Mouse (Mus musculus) lung, postnatal 0 days (tissue): ENCODE data around the gene Gria1. TPM values are rescaled to one million over a fixed set of nuclear protein-coding genes. Genes with fewer than 3 reads are reported as not detected.

Experiments
- ATAC-seq: fragments of 200-750 bp; cut with Nextera tagmentation; 2 replicates; pipeline ENCODE4 v1.8.0; 2017; ENCODE audit warnings: moderate library complexity
- DNase-seq: peaks from one replicate; pipeline ENCODE4 v3.0.0-alpha.2; 2016; ENCODE audit warnings: low spot score
- H3K27ac ChIP-seq: fragments of 300-500 bp; sonication (generic); 2 replicates; pipeline ENCODE4 v1.5.1; 2014; ENCODE audit warnings: antibody characterized with exemption, mild to moderate bottlenecking, low read length, mixed read lengths
- H3K27me3 ChIP-seq: fragments of 300-500 bp; sonication (generic); replicated peaks from 2 replicates; pipeline ENCODE4 v1.6.1; 2014; ENCODE audit warnings: low read length, mixed read lengths; ENCODE audit not compliant: insufficient read depth
- H3K36me3 ChIP-seq: fragments of 300-500 bp; sonication (generic); 2 replicates; pipeline ENCODE4 v1.6.1; 2014; ENCODE audit warnings: low read length, mixed read lengths; ENCODE audit not compliant: insufficient read depth
- H3K4me1 ChIP-seq: fragments of 300-500 bp; sonication (generic); 2 replicates; pipeline ENCODE4 v1.6.1; 2014; ENCODE audit warnings: antibody characterized with exemption, low read depth, low read length, mixed read lengths; ENCODE audit not compliant: insufficient read depth
- H3K4me2 ChIP-seq: fragments of 300-500 bp; sonication (generic); replicated peaks from 2 replicates; pipeline ENCODE4 v1.6.1; 2014; ENCODE audit warnings: low read depth, mild to moderate bottlenecking, low read length, moderate library complexity, mixed read lengths
- H3K4me3 ChIP-seq: fragments of 300-500 bp; sonication (generic); 2 replicates; pipeline ENCODE4 v1.5.1; 2014; ENCODE audit warnings: low read depth, low read length
- H3K9ac ChIP-seq: fragments of 300-500 bp; sonication (generic); replicated peaks from 2 replicates; pipeline ENCODE4 v1.6.1; 2014; ENCODE audit warnings: low read depth, mild to moderate bottlenecking
- H3K9me3 ChIP-seq: fragments of 300-500 bp; sonication (generic); 2 replicates; pipeline ENCODE4 v1.6.1; 2016; ENCODE audit warnings: low read length, mixed read lengths
- CTCF ChIP-seq: IDR thresholded peaks from 2 replicates; pipeline ENCODE4 v1.5.1; 2016; ENCODE audit warnings: antibody characterized with exemption, mild to moderate bottlenecking
- EP300 ChIP-seq: IDR thresholded peaks from 2 replicates; pipeline ENCODE4 v1.6.1; 2016; ENCODE audit warnings: antibody characterized with exemption, mild to moderate bottlenecking, control low read depth
- WGBS: fragments of 180-500 bp; shearing (Covaris S2); extraction: QIAGEN DNeasy Blood & Tissue Kit; methylation state at CpG from one replicate; pipeline ENCODE4 v1.1.7; 2014; 5-methylcytosine and 5-hydroxymethylcytosine counted together
- polyA plus RNA-seq: library from polyadenylated mRNA; unstranded; fragments of >200 nt; fragmentation: Nextera tagmentation; extraction: Ambion mirVana; gene quantifications from 2 replicates; pipeline ENCODE4 v1.2.1, GENCODE M21; 2015

Gene Gria1
- polyA plus RNA-seq, 1 experiment from 2014 or later: 1.2 TPM

DNA sequence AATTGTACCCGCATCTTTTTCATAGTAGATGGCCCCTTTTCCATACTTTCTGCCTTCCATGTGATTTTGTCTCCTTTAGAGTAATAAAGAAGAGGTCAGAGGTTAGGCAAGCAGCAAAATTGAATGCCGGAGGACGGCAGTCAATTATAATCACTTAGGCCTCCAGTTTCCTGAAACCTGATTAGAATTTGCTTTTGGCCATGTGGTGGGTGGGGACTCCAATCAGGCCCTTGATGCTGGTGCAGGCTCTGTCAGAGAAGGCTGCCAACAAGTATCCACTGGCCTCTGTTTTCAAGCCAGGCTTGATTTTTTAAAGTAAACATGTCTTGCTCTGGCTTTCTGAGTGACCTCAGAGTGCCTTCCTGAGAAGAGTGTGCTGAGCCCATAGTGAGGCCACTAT, 6.6 kb upstream of the Gria1 start:
- H3K4me3 ChIP-seq: no peak overlapping the region
- WGBS: 41% methylated on average over 3 of the region's 3 CpGs
- DNase-seq (no peak), ATAC-seq (no peak)
- H3K36me3 ChIP-seq: no peaks in the 10 kb centered on the region
- H3K27ac ChIP-seq: no peak overlapping the region
- no peaks in the 10 kb centered on the region for H3K9me3 ChIP-seq
- no peaks in the 10 kb centered on the region for H3K4me1 ChIP-seq
- H3K27me3 ChIP-seq: no peaks in the 10 kb centered on the region
- no peak overlapping the region for H3K9ac ChIP-seq
- TF ChIP-seq EP300: no peak
- no peak for TF ChIP-seq CTCF
- no peak overlapping the region for H3K4me2 ChIP-seq

DNA sequence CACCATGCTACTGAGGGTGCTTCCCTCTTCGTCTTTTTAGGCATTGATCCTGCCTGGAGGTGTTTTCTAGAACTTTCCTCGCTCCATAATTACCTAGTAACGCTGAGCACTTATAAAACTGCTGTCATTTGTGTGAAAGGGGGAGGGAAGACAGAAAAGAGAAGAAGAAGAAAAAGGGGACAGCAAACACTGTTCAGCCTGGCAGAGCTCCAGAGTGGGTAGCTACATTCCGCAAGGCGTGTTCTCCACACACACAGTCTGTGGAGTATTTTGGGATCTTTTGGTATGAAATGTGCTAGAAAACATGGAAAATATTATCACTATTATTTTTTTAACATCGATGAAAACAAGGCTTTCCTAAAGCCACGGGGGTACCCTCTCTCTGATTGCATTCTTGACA, 5.8 kb upstream of the Gria1 start:
- Histone ChIP-seq H3K4me1 (no peaks in the 10 kb centered on the region), H3K9me3 (no peaks in the 10 kb centered on the region), H3K4me3 (no peak overlapping the region), H3K36me3 (no peaks in the 10 kb centered on the region), H3K27ac (no peak overlapping the region), H3K9ac (no peak overlapping the region), H3K4me2 (no peak overlapping the region), H3K27me3 (no peaks in the 10 kb centered on the region)
- ATAC-seq: no peak
- no peak for DNase-seq
- 62% methylated on average over 7 of the region's 7 CpGs for WGBS
- TF ChIP-seq CTCF (no peak), EP300 (no peak)

DNA sequence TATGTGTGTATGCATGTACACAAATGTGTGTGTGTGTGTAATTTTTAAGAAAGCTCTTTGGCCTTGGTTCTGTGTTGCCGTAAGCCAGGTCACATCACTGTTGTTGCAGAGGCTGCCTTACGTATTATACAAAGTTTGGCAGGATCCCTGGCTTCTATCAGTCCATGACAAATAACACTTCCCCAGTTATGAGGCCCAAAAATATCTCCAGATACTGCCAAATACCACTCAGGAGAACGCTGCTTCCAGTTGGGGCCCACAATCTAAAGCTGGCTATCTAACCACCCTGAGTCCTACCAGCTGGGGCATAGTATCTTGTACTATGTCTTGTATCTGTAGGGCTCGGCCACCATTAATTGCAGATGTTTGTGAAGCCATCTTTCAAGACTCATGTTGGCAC, 3.4 kb upstream of the Gria1 start:
- H3K27ac ChIP-seq: no peak overlapping the region
- H3K4me1 ChIP-seq: no peaks in the 10 kb centered on the region
- WGBS: 63% methylated on average over 4 of the region's 4 CpGs

DNA sequence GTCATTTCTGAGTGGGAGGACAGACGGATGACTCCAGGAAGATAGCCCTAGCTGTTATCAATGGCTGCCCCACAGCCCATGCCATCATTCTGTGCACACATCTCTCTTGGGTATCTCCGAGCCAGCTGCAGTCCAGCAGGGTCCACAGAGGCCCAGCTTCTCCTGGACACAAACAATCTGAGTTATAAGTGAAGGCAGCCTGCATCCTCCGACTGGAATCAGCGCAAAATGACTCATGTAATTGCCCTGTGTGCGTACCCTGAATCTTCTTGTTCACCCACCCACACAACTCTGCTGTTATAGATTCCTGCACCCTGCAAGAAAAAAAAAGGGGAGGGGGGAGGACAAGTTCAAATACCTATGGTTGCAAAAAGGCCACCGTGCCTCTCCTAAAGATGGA, 576 bp upstream of the Gria1 start:
- Histone ChIP-seq H3K4me3 (no peak overlapping the region), H3K36me3 (no peaks in the 10 kb centered on the region), H3K4me1 (no peaks in the 10 kb centered on the region), H3K9ac (no peak overlapping the region), H3K27me3 (no peaks in the 10 kb centered on the region), H3K4me2 (no peak overlapping the region), H3K9me3 (no peaks in the 10 kb centered on the region), H3K27ac (no peak overlapping the region)
- WGBS: 83% methylated on average over 6 of the region's 6 CpGs
- DNase-seq (no peak), ATAC-seq (no peak)
- TF ChIP-seq EP300 (no peak), CTCF (no peak)

More for the DNA sequence above, 3.4 kb upstream of the Gria1 start:
- ATAC-seq (no peak), DNase-seq (no peak)
- TF ChIP-seq EP300 (no peak), CTCF (no peak)
- no peak overlapping the region for H3K9ac ChIP-seq
- no peak overlapping the region for H3K4me2 ChIP-seq
- no peaks in the 10 kb centered on the region for H3K36me3 ChIP-seq
- no peak overlapping the region for H3K4me3 ChIP-seq
- H3K27me3 ChIP-seq: no peaks in the 10 kb centered on the region
- H3K9me3 ChIP-seq: no peaks in the 10 kb centered on the region

DNA sequence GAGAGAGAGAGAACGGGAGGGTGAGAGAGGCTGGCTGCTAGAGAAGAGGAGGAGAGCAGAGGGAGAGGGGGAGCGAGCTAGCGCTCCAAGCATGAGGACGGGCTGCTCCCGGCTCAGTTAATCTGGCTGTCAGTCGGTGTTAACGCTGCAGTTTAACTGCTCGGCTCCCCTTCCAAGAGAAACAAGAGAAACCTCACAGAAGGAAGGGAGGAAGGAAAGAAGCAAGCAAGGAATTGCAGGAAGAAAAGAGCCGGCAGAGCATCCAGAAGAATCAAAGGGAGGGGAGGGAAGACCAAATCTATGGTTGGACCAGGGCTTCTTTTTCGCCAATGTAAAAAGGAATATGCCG, 478 bp downstream of the Gria1 start:
- no peak for ATAC-seq
- 4% methylated on average over 11 of the region's 11 CpGs for WGBS

DNA sequence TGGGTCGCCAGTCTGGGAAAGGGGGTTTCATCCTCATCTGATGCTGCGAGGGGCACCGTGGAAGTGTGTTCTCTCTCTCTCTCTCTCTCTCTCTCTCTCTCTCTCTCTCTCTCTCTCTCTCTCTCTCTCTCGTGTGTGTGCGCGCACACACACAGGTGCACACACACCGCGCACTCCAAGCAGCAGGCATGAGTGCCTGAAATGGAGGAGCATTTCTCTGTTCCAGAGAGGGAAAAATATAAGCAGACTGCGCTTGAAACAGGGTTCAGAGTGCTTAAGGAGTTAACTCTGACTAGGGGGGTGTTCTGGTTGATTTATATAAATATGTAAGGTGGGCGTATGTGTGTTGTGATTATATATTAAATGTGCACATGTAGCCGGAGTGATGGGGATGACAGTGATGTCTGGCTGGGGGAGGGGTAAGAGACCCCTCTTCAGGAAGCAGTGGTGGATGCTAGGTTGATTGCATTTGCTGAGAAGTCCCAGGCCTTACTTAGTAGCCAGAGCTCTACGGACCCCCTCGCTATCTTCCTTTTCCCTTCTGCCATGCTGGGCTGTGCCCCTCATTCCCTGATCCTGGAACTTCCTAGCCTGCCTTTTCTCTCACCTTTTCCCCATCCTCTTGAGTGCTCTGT, 1.2 kb downstream of the Gria1 start:
- no peak for DNase-seq
- 33% methylated on average over 13 of the region's 13 CpGs for WGBS
- Histone ChIP-seq H3K27me3 (no peaks in the 10 kb centered on the region), H3K9ac (no peak overlapping the region), H3K9me3 (no peaks in the 10 kb centered on the region), H3K4me1 (no peaks in the 10 kb centered on the region), H3K4me2 (peak overlapping the region; percentile 19; the same call in 1 of the 2 replicates), H3K36me3 (no peaks in the 10 kb centered on the region), H3K27ac (no peak overlapping the region), H3K4me3 (no peak overlapping the region)
- ATAC-seq: no peak
- TF ChIP-seq CTCF (no peak), EP300 (no peak)

More for the DNA sequence above, 478 bp downstream of the Gria1 start:
- H3K4me1 ChIP-seq: no peaks in the 10 kb centered on the region
- H3K9ac ChIP-seq: no peak overlapping the region
- H3K27me3 ChIP-seq: no peaks in the 10 kb centered on the region
- no peaks in the 10 kb centered on the region for H3K9me3 ChIP-seq
- H3K27ac ChIP-seq: no peak overlapping the region
- H3K4me3 ChIP-seq: no peak overlapping the region
- H3K36me3 ChIP-seq: no peaks in the 10 kb centered on the region
- DNase-seq: peak; percentile 15
- peak overlapping the region; percentile 19; the same call in 1 of the 2 replicates for H3K4me2 ChIP-seq
- TF ChIP-seq CTCF: no peak
